Mouse (Mus musculus) neural tube, embryonic 15.5 days (tissue): ENCODE data around the gene 2210017I01Rik. TPM values are rescaled to one million over a fixed set of nuclear protein-coding genes. Genes with fewer than 3 reads are reported as not detected.

Experiments used
- ATAC-seq: fragments of 200-750 bp; cut with Nextera tagmentation; 2 replicates; pipeline ENCODE4 v1.8.0; 2017; ENCODE audit warnings: mild to moderate bottlenecking, moderate TSS enrichment, moderate library complexity; ENCODE audit not compliant: low FRiP score
- H3K27ac ChIP-seq: fragments of 300-500 bp; sonication (generic); replicated peaks from 2 replicates; pipeline ENCODE4 v1.5.1; 2015; ENCODE audit warnings: mild to moderate bottlenecking, inconsistent platforms
- H3K27me3 ChIP-seq: fragments of 300-500 bp; sonication (generic); replicated peaks from 2 replicates; pipeline ENCODE4 v1.6.1; 2015; ENCODE audit warnings: inconsistent platforms
- H3K36me3 ChIP-seq: fragments of 300-500 bp; sonication (generic); 2 replicates; pipeline ENCODE4 v1.6.1; 2015; ENCODE audit warnings: inconsistent platforms
- H3K4me1 ChIP-seq: fragments of 300-500 bp; sonication (generic); 2 replicates; pipeline ENCODE4 v1.6.1; 2015; ENCODE audit warnings: inconsistent platforms
- H3K4me2 ChIP-seq: fragments of 300-500 bp; sonication (generic); 2 replicates; pipeline ENCODE4 v1.6.1; 2015; ENCODE audit warnings: inconsistent platforms, mild to moderate bottlenecking, moderate library complexity
- H3K4me3 ChIP-seq: fragments of 300-500 bp; sonication (generic); replicated peaks from 2 replicates; pipeline ENCODE4 v1.5.1; 2015; ENCODE audit warnings: mild to moderate bottlenecking, inconsistent platforms
- H3K9ac ChIP-seq: fragments of 300-500 bp; sonication (generic); replicated peaks from 2 replicates; pipeline ENCODE4 v1.6.1; 2015; ENCODE audit warnings: mild to moderate bottlenecking, inconsistent platforms
- H3K9me3 ChIP-seq: fragments of 300-500 bp; sonication (generic); replicated peaks from 2 replicates; pipeline ENCODE4 v1.6.1; 2016; ENCODE audit warnings: inconsistent platforms
- WGBS: fragments of 180-500 bp; shearing (Covaris S2); methylation state at CpG from one replicate; pipeline ENCODE4 v1.1.7; 2015; ENCODE audit warnings: mixed read lengths; 5-methylcytosine and 5-hydroxymethylcytosine counted together
- polyA plus RNA-seq: library from polyadenylated mRNA; unstranded; fragments of >200 nt; fragmentation: Nextera tagmentation; extraction: Ambion mirVana; gene quantifications from 2 replicates; pipeline ENCODE4 v1.2.1, GENCODE M21; 2015

Gene 2210017I01Rik
- not detected in 2 replicates for polyA plus RNA-seq

DNA sequence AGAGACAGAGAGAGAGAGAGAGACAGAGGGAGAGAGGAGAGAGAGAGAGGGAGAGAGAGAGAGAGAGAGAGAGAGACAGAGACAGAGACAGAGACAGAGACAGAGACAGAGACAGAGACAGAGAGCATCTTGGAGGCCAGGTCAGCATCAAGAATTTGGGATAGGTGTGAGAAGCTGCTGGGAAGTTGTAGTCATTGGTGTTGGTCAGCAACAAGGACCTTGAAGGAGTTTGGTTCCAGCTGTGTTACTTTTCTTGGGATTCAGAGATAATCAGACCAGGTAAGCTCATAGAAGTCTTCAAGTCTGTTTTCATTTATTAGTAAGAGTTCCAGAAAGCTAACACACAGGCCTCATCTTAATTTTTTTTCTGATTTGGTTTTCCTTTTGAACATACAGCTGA is at the start of gene 2210017I01Rik:
TSS of gene 2210017I01Rik (minus strand) at position 101 of the 400 bp plus-strand sequence.
- no peaks in the 10 kb centered on the region for H3K36me3 ChIP-seq
- no peak within 1 kb of the TSS for H3K27ac ChIP-seq
- no peak for ATAC-seq
- H3K27me3 ChIP-seq, result no peaks in the 10 kb centered on the region
- no peaks in the 10 kb centered on the region for H3K4me1 ChIP-seq
- H3K9me3 ChIP-seq, result no peaks in the 10 kb centered on the region
- H3K4me2 ChIP-seq, result no peak within 1 kb of the TSS
- no peak within 1 kb of the TSS for H3K9ac ChIP-seq
- no peak within 1 kb of the TSS for H3K4me3 ChIP-seq

DNA sequence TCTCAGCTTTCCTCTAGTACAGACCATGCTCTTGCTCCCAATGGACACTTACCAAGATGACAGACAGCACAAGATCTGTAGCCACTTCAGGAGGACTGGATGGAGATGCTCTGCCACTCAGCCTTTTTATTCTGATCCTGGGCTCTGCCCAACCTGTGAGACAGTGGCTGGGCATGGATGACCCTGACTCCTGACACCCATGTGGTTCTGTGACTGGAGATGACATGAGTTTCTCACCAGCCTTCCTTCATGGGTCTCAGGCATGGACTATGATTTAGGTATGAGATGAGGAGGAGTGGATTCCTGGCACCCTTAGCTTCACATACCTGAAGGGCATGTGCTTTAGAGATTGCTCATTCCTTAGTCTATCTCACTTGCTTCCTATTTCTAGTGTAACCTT is 49.5 kb upstream of the 2210017I01Rik start, which contains the start of gene Lce1b:
TSS of gene Lce1b (minus strand) at position 101 of the 400 bp plus-strand sequence.
- no peaks in the 10 kb centered on the region for H3K36me3 ChIP-seq
- no peak within 1 kb of the TSS for H3K4me3 ChIP-seq
- no peaks in the 10 kb centered on the region for H3K27me3 ChIP-seq
- H3K27ac ChIP-seq, result no peak within 1 kb of the TSS
- no peaks in the 10 kb centered on the region for H3K4me1 ChIP-seq
- ATAC-seq, result no peak
- no peak within 1 kb of the TSS for H3K9ac ChIP-seq
- H3K9me3 ChIP-seq, result no peaks in the 10 kb centered on the region
- no peak within 1 kb of the TSS for H3K4me2 ChIP-seq

DNA sequence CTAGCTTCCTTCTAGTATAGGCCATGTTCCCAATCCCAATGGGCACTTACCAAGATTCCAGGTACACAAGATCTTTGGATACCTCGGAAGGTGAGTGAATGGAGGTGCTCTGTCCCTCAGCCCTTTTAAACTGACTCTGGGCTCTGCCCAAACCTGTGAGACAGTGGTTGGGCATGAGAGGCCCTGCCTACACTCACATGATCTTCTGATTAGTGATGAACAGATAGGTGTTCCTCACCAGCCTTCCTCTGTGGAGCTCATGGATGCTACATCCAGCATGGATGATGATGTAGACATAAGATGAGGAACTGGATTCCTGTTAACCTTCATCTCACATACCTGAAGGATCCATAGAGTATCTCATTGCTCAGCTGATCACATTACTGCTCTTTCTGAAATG is 40.9 kb upstream of the 2210017I01Rik start, which contains the start of gene Lce1a1:
TSS of gene Lce1a1 (minus strand) at position 101 of the 400 bp plus-strand sequence.
- Histone ChIP-seq H3K27ac (no peak within 1 kb of the TSS), H3K4me1 (no peaks in the 10 kb centered on the region), H3K4me3 (no peak within 1 kb of the TSS), H3K9me3 (no peaks in the 10 kb centered on the region), H3K4me2 (no peak within 1 kb of the TSS), H3K27me3 (no peaks in the 10 kb centered on the region), H3K9ac (no peak within 1 kb of the TSS), H3K36me3 (no peaks in the 10 kb centered on the region)
- WGBS, result 93% methylated on average over 1 of the region's 1 CpGs
- ATAC-seq, result no peak

DNA sequence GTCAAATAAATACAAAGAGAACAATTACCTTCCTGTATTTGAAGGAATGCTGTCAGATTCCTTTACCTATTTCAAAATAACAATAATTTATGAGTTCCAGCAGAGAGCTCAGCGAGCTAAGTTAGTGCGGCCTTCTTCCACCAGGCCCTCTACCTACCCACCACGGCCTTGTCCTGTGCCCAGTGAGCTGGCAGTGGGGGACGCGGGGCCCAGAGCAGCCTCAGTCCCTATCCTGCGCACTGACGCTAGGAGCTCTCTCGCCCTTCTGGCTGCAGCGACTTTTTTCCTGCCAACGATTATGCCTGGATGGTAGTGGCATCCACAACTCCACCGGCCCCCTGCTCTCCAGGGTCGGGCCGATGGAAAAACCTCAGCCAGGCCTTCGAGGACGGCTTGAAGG is 32.6 kb upstream of the 2210017I01Rik start:
- Histone ChIP-seq H3K27me3 (no peaks in the 10 kb centered on the region), H3K27ac (no peak overlapping the region), H3K4me1 (no peaks in the 10 kb centered on the region), H3K9ac (no peak overlapping the region), H3K36me3 (no peaks in the 10 kb centered on the region), H3K9me3 (no peaks in the 10 kb centered on the region), H3K4me2 (no peak overlapping the region), H3K4me3 (no peak overlapping the region)
- 91% methylated on average over 15 of the region's 15 CpGs for WGBS
- ATAC-seq, result no peak

DNA sequence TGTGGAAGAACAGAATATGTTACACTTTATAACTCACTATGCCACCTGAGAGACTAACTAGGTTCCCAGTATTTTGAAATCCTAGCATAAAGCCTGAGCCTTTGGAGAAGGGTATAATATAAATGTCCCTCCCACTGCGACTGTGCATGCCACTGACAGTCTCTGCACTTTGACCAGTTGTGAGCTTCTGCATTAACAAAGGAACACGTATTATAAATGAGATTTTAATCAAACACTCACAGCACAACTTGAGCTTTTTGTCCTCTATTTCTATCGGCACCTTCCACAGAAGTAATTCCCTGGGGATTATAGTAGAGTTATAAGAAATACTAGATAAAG is 31.3 kb upstream of the 2210017I01Rik start:
- H3K9ac ChIP-seq, result no peak overlapping the region
- 77% methylated on average over 3 of the region's 3 CpGs for WGBS
- H3K36me3 ChIP-seq, result no peaks in the 10 kb centered on the region
- H3K9me3 ChIP-seq, result no peaks in the 10 kb centered on the region
- ATAC-seq, result no peak
- no peak overlapping the region for H3K4me2 ChIP-seq
- no peak overlapping the region for H3K27ac ChIP-seq
- H3K4me1 ChIP-seq, result no peaks in the 10 kb centered on the region
- no peaks in the 10 kb centered on the region for H3K27me3 ChIP-seq
- no peak overlapping the region for H3K4me3 ChIP-seq

DNA sequence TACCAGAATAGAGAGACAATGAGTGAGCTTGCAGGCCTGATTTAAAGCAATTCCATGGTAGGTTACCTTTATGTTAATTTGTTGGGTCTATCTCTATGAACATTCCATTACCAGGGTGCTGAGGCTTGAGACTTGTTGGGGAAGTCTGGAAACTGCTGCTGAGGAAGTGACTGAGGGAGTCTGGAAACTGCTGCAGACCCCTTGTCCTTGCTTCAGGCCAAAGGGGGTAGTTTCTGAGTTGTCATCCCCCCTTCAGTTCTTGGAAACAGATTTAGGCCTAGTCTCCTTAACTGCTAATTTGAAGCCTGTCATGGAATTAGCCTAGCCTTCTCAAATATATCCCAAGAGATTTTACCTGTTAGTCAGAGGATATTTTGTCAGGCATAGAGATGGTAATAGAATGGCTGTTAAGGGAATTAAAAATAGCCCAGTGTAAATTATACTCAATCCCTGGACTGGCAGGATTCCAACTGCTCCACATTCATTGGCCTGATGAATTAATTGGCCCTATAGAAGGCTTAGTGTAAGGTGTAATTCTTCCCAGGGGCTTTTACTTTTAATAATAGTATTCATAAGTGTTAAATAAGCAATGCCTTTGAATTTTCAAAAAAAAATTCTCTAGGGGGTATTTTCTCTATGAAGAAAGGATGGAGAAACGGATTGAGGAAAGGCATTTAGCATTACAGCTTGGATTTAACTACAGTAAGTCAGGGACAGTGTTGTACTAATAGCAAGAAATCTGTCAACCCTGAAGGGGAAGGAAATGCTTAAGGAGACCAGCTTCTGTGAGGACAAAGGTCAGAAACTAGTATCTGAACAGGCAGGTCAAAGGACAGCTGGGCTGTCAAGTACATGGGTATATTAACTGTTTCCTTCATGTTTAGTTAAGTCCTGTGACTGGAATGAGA is 30.7 kb upstream of the 2210017I01Rik start:
- Histone ChIP-seq H3K4me2 (no peak overlapping the region), H3K4me3 (no peak overlapping the region), H3K4me1 (no peaks in the 10 kb centered on the region), H3K27ac (no peak overlapping the region), H3K36me3 (no peaks in the 10 kb centered on the region), H3K9ac (no peak overlapping the region), H3K27me3 (no peaks in the 10 kb centered on the region), H3K9me3 (no peaks in the 10 kb centered on the region)
- ATAC-seq, result peak; percentile 69
- 20% methylated on average over 1 of the region's 1 CpGs for WGBS

DNA sequence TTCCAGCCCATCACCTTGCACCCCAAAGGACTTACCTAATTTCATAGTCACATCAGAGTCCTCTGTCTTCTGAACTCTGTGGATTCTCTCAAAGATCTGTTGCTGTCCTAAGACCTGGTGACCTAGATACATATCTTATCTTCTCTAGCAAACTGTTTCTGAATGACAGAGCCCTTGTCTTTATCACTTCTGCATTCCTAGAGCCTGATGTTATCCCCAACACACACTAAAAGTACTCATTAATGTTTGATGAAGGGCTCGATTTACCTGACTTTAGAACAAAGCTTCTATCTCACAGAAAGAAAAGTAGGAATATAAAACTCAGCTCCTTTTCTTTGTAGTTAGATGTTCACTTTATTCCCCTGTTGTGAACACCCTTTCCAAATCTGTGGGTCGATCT is 14.3 kb upstream of the 2210017I01Rik start, which contains the start of gene Lce6a:
TSS of gene Lce6a (minus strand) at position 101 of the 400 bp plus-strand sequence.
- Histone ChIP-seq H3K36me3 (no peaks in the 10 kb centered on the region), H3K4me3 (no peak within 1 kb of the TSS)
- WGBS, result 82% methylated on average over 2 of the region's 2 CpGs

DNA sequence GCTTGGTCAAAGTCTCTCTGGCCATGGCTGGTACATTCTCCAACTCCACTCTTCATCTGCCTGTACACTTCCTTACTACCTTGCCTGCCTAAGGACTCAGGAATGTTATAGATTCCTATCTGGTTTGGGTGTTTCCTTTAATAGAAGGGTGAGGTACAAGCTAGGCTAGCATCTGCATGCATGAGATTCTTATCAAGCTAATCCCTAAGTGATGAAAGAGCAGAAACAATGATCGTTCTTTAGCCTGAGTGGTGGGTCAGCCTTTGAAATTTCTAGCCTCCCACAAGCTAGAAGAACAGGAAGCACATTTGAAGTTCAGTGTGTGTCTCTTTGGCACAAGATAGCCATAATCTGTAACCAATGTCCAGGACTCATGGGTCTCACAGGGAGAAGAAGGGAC is 2.5 kb upstream of the 2210017I01Rik start:
- Histone ChIP-seq H3K36me3 (no peaks in the 10 kb centered on the region), H3K9me3 (no peaks in the 10 kb centered on the region), H3K9ac (no peak overlapping the region), H3K27me3 (no peaks in the 10 kb centered on the region), H3K4me2 (no peak overlapping the region), H3K27ac (no peak overlapping the region), H3K4me1 (no peaks in the 10 kb centered on the region), H3K4me3 (no peak overlapping the region)
- no peak for ATAC-seq
- 87% methylated on average over 1 of the region's 1 CpGs for WGBS

More for the DNA sequence above, 14.3 kb upstream of the 2210017I01Rik start, which contains the start of gene Lce6a:
- Histone ChIP-seq H3K4me1 (no peaks in the 10 kb centered on the region), H3K9me3 (no peaks in the 10 kb centered on the region), H3K27ac (no peak within 1 kb of the TSS), H3K27me3 (no peaks in the 10 kb centered on the region), H3K4me2 (no peak within 1 kb of the TSS), H3K9ac (no peak within 1 kb of the TSS)
- no peak for ATAC-seq

DNA sequence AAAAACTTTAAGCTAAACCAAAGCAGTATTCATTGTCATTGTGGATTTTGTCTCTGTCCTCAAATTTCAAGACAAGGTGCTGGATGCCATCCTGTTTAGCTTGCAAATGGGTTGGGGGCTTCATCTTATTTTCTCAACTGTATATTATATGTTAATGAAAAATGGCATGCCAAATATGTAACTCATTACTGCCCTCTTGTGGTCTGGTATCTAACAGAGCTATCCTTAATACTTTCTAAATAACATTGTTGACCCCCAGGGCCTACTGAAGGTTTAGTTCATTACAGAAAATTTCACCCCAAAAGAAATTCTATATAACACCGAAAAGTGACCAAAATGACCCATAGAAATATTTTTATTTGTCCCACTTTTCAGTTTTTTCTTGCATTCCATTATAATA is 5.1 kb downstream of the 2210017I01Rik start:
- Histone ChIP-seq H3K4me2 (no peak overlapping the region), H3K4me3 (no peak overlapping the region), H3K9me3 (peaks cover 4% of the 10 kb centered on the region; the same call in 1 of the 2 replicates), H3K27ac (no peak overlapping the region), H3K9ac (no peak overlapping the region), H3K36me3 (no peaks in the 10 kb centered on the region), H3K27me3 (no peaks in the 10 kb centered on the region), H3K4me1 (no peaks in the 10 kb centered on the region)
- 43% methylated on average over 1 of the region's 1 CpGs for WGBS
- ATAC-seq, result no peak

DNA sequence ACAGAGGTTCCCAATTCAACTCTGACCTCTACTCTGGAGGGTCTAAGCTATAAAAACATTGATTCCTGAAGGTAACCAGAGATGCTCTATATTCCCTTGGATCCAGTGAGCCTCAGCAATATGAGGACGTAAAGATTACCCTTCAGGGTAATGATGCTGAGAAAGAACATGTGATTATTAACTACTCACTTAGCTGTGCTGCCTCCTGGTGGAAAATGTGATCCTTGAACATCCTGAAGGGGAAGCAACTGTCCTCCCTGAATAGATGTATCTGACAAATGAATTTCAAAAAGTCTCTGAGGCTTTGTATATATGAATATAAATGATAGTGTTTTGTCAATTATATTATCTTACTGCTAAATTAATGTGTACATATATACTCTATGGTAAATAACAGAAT is 6.8 kb downstream of the 2210017I01Rik start:
- peaks cover 4% of the 10 kb centered on the region; the same call in 1 of the 2 replicates for H3K9me3 ChIP-seq
- WGBS, result 50% methylated on average over 1 of the region's 1 CpGs

DNA sequence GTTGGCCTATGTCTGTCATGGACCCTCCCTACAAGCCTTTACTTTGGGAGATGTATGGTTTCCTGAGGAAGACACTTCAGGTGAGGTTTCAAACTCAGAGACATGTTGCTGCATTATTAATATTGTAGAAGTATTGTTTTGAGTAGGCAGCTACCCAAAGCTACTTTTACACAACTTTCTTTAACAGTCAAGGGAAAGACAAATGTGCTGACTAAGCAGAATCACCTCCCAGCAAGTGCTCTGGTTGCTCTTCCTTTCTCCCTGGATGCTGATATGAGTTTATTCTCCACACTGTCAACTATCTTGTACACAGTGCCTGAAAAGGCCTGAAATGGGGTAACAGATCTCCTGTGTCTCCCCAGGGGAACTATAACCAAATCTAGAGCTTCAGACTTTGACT is 7.3 kb downstream of the 2210017I01Rik start:
- H3K4me2 ChIP-seq, result no peak overlapping the region
- ATAC-seq, result no peak
- no peak overlapping the region for H3K27ac ChIP-seq
- no peaks in the 10 kb centered on the region for H3K36me3 ChIP-seq
- H3K9me3 ChIP-seq, result peaks cover 4% of the 10 kb centered on the region; the same call in 1 of the 2 replicates
- H3K4me3 ChIP-seq, result no peak overlapping the region
- no peaks in the 10 kb centered on the region for H3K4me1 ChIP-seq
- H3K9ac ChIP-seq, result no peak overlapping the region
- H3K27me3 ChIP-seq, result no peaks in the 10 kb centered on the region

More for the DNA sequence above, 6.8 kb downstream of the 2210017I01Rik start:
- Histone ChIP-seq H3K27ac (no peak overlapping the region), H3K4me2 (no peak overlapping the region), H3K4me1 (no peaks in the 10 kb centered on the region), H3K9ac (no peak overlapping the region), H3K36me3 (no peaks in the 10 kb centered on the region), H3K4me3 (no peak overlapping the region), H3K27me3 (no peaks in the 10 kb centered on the region)
- no peak for ATAC-seq

DNA sequence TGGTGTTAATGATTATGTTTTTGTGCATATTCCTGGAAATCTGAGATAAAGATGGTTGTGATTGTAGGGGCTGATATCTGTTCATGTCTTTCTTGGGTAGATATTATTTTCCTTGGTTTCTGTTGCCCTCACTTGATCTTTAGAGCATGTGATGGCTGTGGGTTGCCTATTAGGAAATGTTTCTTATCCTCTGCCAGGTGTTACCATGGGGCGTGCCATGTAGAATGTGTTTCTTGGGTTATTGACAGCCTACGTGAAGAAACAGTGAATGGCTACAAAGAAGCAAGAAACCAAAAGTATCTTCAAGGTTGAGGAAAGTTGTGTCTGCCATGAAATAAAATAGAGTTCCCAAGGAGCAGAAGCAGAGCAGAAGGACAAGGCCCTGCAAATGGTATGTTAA is 8.9 kb downstream of the 2210017I01Rik start:
- Histone ChIP-seq H3K36me3 (no peaks in the 10 kb centered on the region), H3K27ac (no peak overlapping the region), H3K9ac (no peak overlapping the region), H3K9me3 (peaks cover 4% of the 10 kb centered on the region; the same call in 1 of the 2 replicates), H3K4me3 (no peak overlapping the region), H3K27me3 (no peaks in the 10 kb centered on the region), H3K4me2 (no peak overlapping the region), H3K4me1 (no peaks in the 10 kb centered on the region)
- no peak for ATAC-seq
- 93% methylated on average over 2 of the region's 2 CpGs for WGBS
